Comparison of ENCODE assay signal across 31 mouse cellular contexts in the genomic region with DNA sequence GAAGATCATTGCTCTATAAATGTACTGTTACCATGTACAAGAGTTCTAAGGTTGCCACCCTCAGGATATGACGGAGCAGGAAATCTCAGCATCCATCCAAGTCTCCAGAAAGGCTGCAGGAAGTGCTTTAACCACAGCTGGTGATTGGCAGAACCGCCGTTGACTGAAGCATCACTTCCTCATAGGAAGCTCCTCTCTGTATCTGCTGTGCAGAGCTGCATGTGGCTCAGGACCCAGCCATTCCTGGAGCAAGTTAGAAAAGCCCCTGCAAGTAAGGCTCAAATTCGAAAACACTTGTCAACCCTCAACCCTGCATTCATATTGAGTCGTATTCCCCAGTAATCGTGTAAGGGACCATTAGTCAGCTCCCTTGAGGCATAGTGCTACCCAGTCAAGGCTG. TPM values are rescaled to one million over a fixed set of nuclear protein-coding genes. Genes with fewer than 3 reads are reported as not detected.
DNase-seq lines count a peak whose midpoint lies in the region; ATAC-seq lines count a peak whose summit lies in the region.
"Had no signal": no experiment of that assay in that cellular context is flagged by ENCODE, and none has a peak within 500 bp of the region (broad histone marks: within the 10 kb centered on the region; RNA-seq: fewer than 3 reads in every experiment).

No protein-coding gene starts in this region.

- no peak overlapping the region for H3K4me2 ChIP-seq in forebrain, embryonic 14.5 days (ENCODE audit: low read length)
- no peak overlapping the region for H3K4me2 ChIP-seq in forebrain, embryonic 11.5 days (ENCODE audit: low read depth, low read length, severe bottlenecking)
- H3K4me2 ChIP-seq: forebrain, embryonic 15.5 days; hindbrain, embryonic 13.5 days; kidney, embryonic 15.5 days; midbrain, embryonic 11.5 days had no signal

- peak; percentile 81 for DNase-seq in heart, adult 11 months
- no peak for DNase-seq in heart, postnatal 4 days
- DNase-seq in 416B (ENCODE audit: low read depth) = peak; percentile 92
- DNase-seq in induced T-regulatory cell, adult 2 months (ENCODE audit: low read depth) = peak; percentile 18
- peak; percentile 5 for DNase-seq in splenic B cell, adult 2 months (ENCODE audit: low read depth, low spot score)
- no peak for DNase-seq in forebrain, embryonic 14.5 days (ENCODE audit: low spot score)
- DNase-seq in forebrain, embryonic 11.5 days (ENCODE audit: low spot score) = no peak
- DNase-seq: adrenal gland, postnatal 10 days; cerebellum, adult 8-10 months; cerebellum, postnatal 25 days; gastrocnemius, postnatal 25 days; heart, adult 2 months; heart, postnatal 14 days; kidney, postnatal 25 days; lung, adult 2 months; lung, postnatal 10 days; retina, postnatal 1 day; right cerebral cortex, postnatal 25 days; thymus, adult 2 months; thymus, postnatal 4 days had no signal

- H3K4me3 ChIP-seq in forebrain, embryonic 14.5 days (ENCODE audit: low read depth, low read length) = no peak overlapping the region
- H3K4me3 ChIP-seq in forebrain, embryonic 11.5 days (ENCODE audit: low read depth, low read length) = no peak overlapping the region
- H3K4me3 ChIP-seq: forebrain, embryonic 15.5 days; heart, adult 2 months; hindbrain, embryonic 13.5 days; kidney, embryonic 15.5 days; left cerebral cortex, adult 2 months; myocyte had no signal

- no peak overlapping the region for H3K27ac ChIP-seq in forebrain, embryonic 14.5 days (ENCODE audit: low read depth, low read length)
- H3K27ac ChIP-seq in forebrain, embryonic 11.5 days (ENCODE audit: low read depth, low read length) = no peak overlapping the region
- H3K27ac ChIP-seq: forebrain, embryonic 15.5 days; heart, adult 2 months; hindbrain, embryonic 13.5 days; kidney, embryonic 15.5 days; left cerebral cortex, adult 2 months; liver, embryonic 14.5 days; macrophage had no signal

- H3K9ac ChIP-seq in forebrain, embryonic 14.5 days (ENCODE audit: low read length) = no peak overlapping the region
- no peak overlapping the region for H3K9ac ChIP-seq in forebrain, embryonic 11.5 days (ENCODE audit: low read length)
- H3K9ac ChIP-seq: forebrain, embryonic 15.5 days; hindbrain, embryonic 13.5 days; kidney, embryonic 15.5 days; liver, embryonic 14.5 days had no signal

- no peak for ATAC-seq in forebrain, embryonic 14.5 days
- ATAC-seq in forebrain, embryonic 11.5 days (replicated peaks; ENCODE audit: low FRiP score) = no peak
- ATAC-seq: forebrain, embryonic 15.5 days; intestine, postnatal 0 days; midbrain, embryonic 16.5 days had no signal

- no peaks in the 10 kb centered on the region for H3K27me3 ChIP-seq in splenic B cell, adult 2 months (ENCODE audit: control insufficient read depth, insufficient read depth, low read length, poor library complexity, severe bottlenecking)
- no peaks in the 10 kb centered on the region for H3K27me3 ChIP-seq in forebrain, embryonic 14.5 days (replicated peaks; ENCODE audit: control insufficient read depth, insufficient read depth, low read length)
- no peaks in the 10 kb centered on the region for H3K27me3 ChIP-seq in forebrain, embryonic 11.5 days (ENCODE audit: control insufficient read depth, insufficient read depth, low read length)
- H3K27me3 ChIP-seq: forebrain, embryonic 15.5 days; hindbrain, embryonic 13.5 days; kidney, embryonic 15.5 days had no signal

- no peaks in the 10 kb centered on the region for H3K9me3 ChIP-seq in forebrain, embryonic 14.5 days (replicated peaks; ENCODE audit: control insufficient read depth, low read length)
- 0 out of 2 replicates have a peak, but pooled peaks cover 2% of the 10 kb centered on the region for H3K9me3 ChIP-seq in forebrain, embryonic 11.5 days (ENCODE audit: control insufficient read depth, low read length)
- H3K9me3 ChIP-seq: forebrain, embryonic 15.5 days had no signal

- WGBS in forebrain, embryonic 14.5 days = 91% methylated on average over 6 of the region's 6 CpGs
- WGBS in forebrain, embryonic 11.5 days = 92% methylated on average over 6 of the region's 6 CpGs

- H3K36me3 ChIP-seq in splenic B cell, adult 2 months (ENCODE audit: control insufficient read depth, insufficient read depth, low read length, poor library complexity, severe bottlenecking) = peaks cover 3% of the 10 kb centered on the region; the same call in 1 of the 2 replicates
- peaks cover 45% of the 10 kb centered on the region for H3K36me3 ChIP-seq in forebrain, embryonic 14.5 days (ENCODE audit: control insufficient read depth, insufficient read depth, low read length)
- H3K36me3 ChIP-seq in forebrain, embryonic 11.5 days (ENCODE audit: control insufficient read depth, insufficient read depth, low read length) = peaks cover 3% of the 10 kb centered on the region

- no peaks in the 10 kb centered on the region for H3K4me1 ChIP-seq in forebrain, embryonic 14.5 days (ENCODE audit: control insufficient read depth, insufficient read depth, low read length)
- no peaks in the 10 kb centered on the region for H3K4me1 ChIP-seq in forebrain, embryonic 11.5 days (replicated peaks; ENCODE audit: control insufficient read depth, insufficient read depth, low read length)
- H3K4me1 ChIP-seq: forebrain, embryonic 15.5 days; hindbrain, embryonic 13.5 days; kidney, embryonic 15.5 days had no signal

RNA-seq across cellular contexts. Expression of a gene that starts 8.6 kb away (rescaled TPM):
- 1 to 10 TPM; 4.1 to 5.1 TPM for total RNA-seq in heart, postnatal 4 days (2021)
- polyA plus RNA-seq in forebrain, embryonic 14.5 days (2014; fragmentation: Nextera tagmentation; extraction: Ambion mirVana) = 22.8 and 26.7 TPM in 2 replicates
- 17.4 and 17.6 TPM in 2 replicates for polyA plus RNA-seq in forebrain, embryonic 11.5 days (2014; fragmentation: Nextera tagmentation; extraction: Ambion mirVana)

RNA-seq across cellular contexts. Expression of a gene that starts 30.5 kb away (rescaled TPM):
- total RNA-seq in heart, postnatal 4 days (2021) = 1 to 10 TPM; 2.2 to 3.4 TPM
- polyA plus RNA-seq in forebrain, embryonic 14.5 days (2014; fragmentation: Nextera tagmentation; extraction: Ambion mirVana) = 6.5 TPM in 2 replicates
- polyA plus RNA-seq in forebrain, embryonic 11.5 days (2014; fragmentation: Nextera tagmentation; extraction: Ambion mirVana) = 5.1 and 6.3 TPM in 2 replicates

RNA-seq across cellular contexts. Expression of a gene that starts 32.3 kb away (rescaled TPM):
- total RNA-seq in heart, postnatal 4 days (2021) = under 1 TPM; 0.23 to 0.76 TPM
- polyA plus RNA-seq in forebrain, embryonic 14.5 days (2014; fragmentation: Nextera tagmentation; extraction: Ambion mirVana) = 4.0 and 6.1 TPM in 2 replicates
- 6.2 and 6.7 TPM in 2 replicates for polyA plus RNA-seq in forebrain, embryonic 11.5 days (2014; fragmentation: Nextera tagmentation; extraction: Ambion mirVana)
- total RNA-seq: gastrocnemius, postnatal 25 days had no signal
- polyA plus RNA-seq: G1E, macrophage, myocyte had no signal

Comparison
In these comparisons a context has a peak if more than half of its experiments do, and no peak if none do; other contexts are left out.
1. DNase-seq: peak in heart, adult 11 months (single experiment), 416B (single experiment), induced T-regulatory cell, adult 2 months (single experiment) and splenic B cell, adult 2 months (single experiment); none in heart, postnatal 4 days (single experiment), forebrain, embryonic 14.5 days (single experiment) and forebrain, embryonic 11.5 days (single experiment).